Mouse (Mus musculus): ENCODE data around the gene Trpv6.

GRCm38 (mm10) chr6:41653173-41653572 is 17.0 kb upstream of the Trpv6 start:
- no peak for TF ChIP-seq CTCF (IDR thresholded peaks at IDR 0.05; ENCODE audit: control insufficient read depth, insufficient read depth, insufficient read length)
- no peak for TF ChIP-seq MYOG (IDR thresholded peaks at IDR 0.05; ENCODE audit: control insufficient read depth, extremely low read depth, insufficient read length)
- TF ChIP-seq FOSL1 (IDR thresholded peaks at IDR 0.05; ENCODE audit: insufficient read depth, low read length, poor library complexity, severe bottlenecking), result no peak
- no peak for TF ChIP-seq CEBPB (IDR thresholded peaks at IDR 0.05; ENCODE audit: low read depth)
- TF ChIP-seq MYOD1 (IDR thresholded peaks at IDR 0.05; ENCODE audit: control insufficient read depth, insufficient read length, low read depth), result no peak
